Mouse (Mus musculus) adrenal gland, postnatal 4 days (tissue): Measurements from ENCODE around the gene Sgk1. TPM values are rescaled to one million over a fixed set of nuclear protein-coding genes. Genes with fewer than 3 reads are reported as not detected.

Experiments used
- DNase-seq, 2 experiments: peaks; one replicate each; pipeline ENCODE4 v3.0.0; 2021 to 2022; ENCODE audit warnings: low spot score in 2 of 2, mixed read lengths in 2 of 2
- long read RNA-seq, 2 experiments: library from polyadenylated mRNA; stranded (forward); transcript quantifications; one replicate each; pipeline ENCODE4 v2.0.0; 2021
- total RNA-seq, 2 experiments: library from RNA; stranded (reverse); gene quantifications; 2 replicates each; pipeline ENCODE4 v1.2.3; 2021

Sgk1 gene
- 100 to 1,000 TPM; 116 to 120 TPM for total RNA-seq
- long read RNA-seq, experiment 1, transcript Sgk1-213 (12 exons, 2,602 nt) = minor isoform, 7 of 41 reads
- long read RNA-seq, experiment 1, transcript Sgk1-201 (12 exons, 2,456 nt) = minor isoform, 10 of 41 reads
- long read RNA-seq, experiment 1, transcript Sgk1-202 (12 exons, 2,576 nt) = major isoform, 14 of 41 reads
- long read RNA-seq, experiment 1, partial matches to known transcripts = 1 of 41 reads
- long read RNA-seq, experiment 1, other reads (novel, unspliced or antisense) = 6 of 41 reads
- long read RNA-seq, experiment 2, transcript Sgk1-201 (12 exons, 2,456 nt) = minor isoform, 32 of 117 reads
- long read RNA-seq, experiment 2, transcript Sgk1-203 (12 exons, 2,476 nt) = minor isoform, 6 of 117 reads
- long read RNA-seq, experiment 2, transcript Sgk1-202 (12 exons, 2,576 nt) = minor isoform, 10 of 117 reads
- long read RNA-seq, experiment 2, transcript Sgk1-213 (12 exons, 2,602 nt) = major isoform, 39 of 117 reads
- long read RNA-seq, experiment 2, partial matches to known transcripts = 9 of 117 reads
- long read RNA-seq, experiment 2, other reads (novel, unspliced or antisense) = 19 of 117 reads

DNA sequence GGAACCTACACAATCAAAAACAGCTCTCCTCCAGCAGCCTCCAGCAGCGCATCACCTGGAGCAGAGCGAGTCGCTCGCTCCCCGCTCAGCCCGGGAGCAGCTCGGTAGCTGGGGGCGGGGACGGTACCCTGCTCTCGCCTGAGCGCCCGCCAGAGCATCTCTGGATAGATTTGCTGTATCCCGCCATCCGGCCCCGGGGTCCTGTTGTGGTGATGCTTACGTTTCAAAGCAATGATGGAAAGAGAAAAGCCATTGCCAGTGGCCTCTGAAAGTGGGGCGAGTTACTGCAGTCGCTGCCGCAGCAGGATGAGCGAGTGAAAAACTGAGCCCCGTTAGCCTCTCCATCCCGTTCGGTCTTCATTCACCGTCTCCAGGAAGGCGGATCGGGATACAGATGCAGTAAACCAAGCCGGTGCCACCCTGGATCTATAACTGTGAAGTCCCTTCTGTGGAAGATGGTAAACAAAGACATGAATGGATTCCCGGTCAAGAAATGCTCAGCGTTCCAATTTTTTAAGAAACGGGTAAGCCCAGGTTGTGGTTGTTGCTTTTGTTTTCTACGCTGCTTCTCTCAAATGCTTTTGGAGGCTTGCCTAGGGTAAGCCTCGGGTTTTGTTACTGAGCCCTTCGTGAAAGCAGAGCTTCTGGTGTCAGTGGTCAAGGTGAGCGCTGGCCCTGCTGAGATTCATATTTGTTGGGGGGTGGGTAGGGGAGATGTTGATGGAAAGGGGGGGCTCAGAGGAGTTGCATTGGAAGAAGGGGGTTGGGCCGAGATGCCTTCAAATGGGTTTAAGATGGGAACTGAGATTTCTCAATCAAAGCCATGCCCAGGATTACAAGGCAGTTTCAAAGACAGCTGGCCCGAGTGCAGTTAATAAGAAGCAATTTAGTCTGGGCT, at the start of gene Sgk1:
Gene Sgk1 (plus strand): TSS at position 1 of the 898 bp plus-strand sequence.
- DNase-seq = no peak

DNA sequence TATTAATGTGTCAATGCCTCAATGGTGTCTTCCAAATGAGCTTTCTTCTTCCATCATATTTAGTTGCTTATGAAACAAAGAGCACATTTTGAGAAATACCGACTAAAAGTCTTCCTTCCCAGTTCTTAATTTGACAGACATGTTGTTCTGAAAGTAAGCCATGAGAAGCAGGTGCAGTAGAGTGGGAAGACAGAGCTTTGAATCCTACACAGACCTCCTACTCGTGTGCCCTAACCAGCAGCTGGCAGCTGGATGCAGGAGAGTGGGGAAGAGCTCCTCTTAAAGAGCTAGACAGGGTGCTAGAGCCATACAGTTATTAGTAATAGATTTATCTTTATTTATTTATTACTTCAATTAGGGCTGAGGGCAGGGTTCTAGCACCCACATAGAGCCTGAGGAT, 49.7 kb upstream of the Sgk1 start:
- no peak for DNase-seq

GRCm38 (mm10) chr10:21833757-21834156, 48.2 kb upstream of the Sgk1 start:
- no peak for DNase-seq

DNA sequence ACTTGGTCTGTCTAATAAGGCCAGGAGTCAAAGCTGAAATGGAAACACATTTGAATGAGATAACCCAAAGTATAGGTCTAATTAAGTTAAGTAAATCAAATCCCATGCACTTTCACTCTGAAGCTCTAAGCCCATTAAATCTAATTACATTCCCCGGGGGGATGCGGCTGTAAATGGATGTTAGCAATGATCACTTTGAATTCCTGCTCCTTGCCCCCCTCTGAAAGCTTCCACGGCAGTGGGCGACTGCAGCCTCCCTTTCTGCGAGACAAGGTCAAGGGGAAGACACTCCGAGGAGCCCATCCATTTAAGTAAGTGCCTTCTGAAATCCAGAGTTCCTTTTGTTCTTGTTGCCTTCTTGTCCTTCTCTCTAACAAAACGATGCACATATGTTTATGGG, 46.9 kb upstream of the Sgk1 start:
- DNase-seq = no peak

- no peak for DNase-seq
These were observed 42.5 kb upstream of the Sgk1 start for GRCm38 (mm10) chr10:21839248-21840155.

DNA sequence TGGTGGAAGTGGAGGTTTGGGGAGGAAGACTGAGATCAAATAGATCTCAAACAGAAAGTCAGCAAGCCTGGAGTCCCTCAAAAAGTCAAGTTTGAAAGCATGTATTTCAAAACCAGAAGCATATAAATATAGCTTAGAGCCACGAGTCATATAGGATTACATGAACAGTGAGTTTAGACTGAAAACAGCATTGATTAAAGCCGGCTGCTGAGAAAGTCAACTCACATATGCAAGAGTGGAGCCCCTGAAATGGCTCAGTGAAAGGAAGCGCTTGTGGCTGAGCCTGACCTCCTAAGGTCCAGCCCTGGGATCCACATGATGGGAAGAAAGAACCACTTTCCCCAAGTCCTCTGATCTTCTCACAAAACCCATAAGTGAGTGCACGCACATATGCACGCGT, 38.7 kb upstream of the Sgk1 start:
- no peak for DNase-seq

GRCm38 (mm10) chr10:21843861-21844260, 38.1 kb upstream of the Sgk1 start:
- no peak for DNase-seq

- no peak for DNase-seq
These were observed 37.6 kb upstream of the Sgk1 start for GRCm38 (mm10) chr10:21844391-21844790.

- no peak for DNase-seq
These were observed 36.2 kb upstream of the Sgk1 start for GRCm38 (mm10) chr10:21845601-21846282.

DNA sequence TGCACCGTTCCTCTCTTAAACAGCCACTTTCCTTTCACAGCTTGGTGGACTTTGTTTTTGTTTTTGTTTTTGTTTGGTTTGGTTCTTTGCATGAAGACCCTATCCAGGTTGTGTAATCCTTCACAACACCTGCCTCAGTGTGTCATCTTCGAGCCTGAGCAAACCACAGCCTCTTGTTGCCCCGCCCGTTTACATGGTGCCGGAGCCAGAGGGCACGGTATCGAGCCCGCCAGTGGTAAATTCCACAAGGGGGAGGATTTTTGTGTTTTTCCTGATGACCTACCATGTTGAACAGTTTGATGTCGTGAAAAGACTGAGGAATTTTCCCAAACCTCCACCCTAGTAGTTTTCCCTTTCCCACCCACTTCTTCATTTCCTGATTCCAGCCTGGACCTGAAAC, 35.6 kb upstream of the Sgk1 start:
- no peak for DNase-seq

DNA sequence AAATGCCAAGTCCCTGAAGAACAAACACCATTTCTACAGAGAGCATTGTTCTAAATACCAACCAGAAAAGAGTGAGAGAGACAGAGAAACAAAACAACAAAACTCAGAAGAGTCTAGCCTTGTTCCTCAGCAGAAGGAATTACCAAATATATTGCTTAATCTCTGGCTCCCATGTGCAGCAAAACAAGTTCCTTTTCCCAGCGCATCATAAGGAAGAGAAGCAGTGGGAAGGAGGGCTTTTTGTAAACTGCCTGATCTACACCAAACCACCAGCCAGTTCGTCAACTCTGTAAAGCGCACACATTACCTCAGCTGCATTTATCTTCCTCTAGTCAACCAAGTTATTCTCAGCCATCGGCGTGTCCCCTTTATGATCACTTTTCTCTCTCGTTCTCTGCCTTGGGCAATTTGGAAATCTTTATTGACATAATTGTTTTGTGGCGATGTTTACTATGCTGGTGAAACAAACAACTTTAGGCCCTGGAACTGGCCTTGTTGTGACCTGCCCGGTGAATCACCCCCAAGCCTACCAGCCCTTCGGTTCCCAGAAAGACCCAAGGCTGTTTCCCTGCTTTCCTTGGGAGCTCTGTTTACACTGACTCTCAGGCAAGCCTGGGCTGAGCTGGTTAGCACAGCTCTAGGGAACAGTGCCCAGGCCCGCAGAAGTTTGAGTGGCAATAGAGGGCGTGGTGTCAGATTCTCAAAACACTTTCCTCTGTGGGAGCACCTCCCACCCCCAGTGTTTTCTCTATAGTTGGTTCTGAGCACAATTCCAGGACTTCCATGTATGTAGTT, 34.8 kb upstream of the Sgk1 start:
- no peak for DNase-seq

GRCm38 (mm10) chr10:21847931-21848670, 33.9 kb upstream of the Sgk1 start:
- no peak for DNase-seq

DNA sequence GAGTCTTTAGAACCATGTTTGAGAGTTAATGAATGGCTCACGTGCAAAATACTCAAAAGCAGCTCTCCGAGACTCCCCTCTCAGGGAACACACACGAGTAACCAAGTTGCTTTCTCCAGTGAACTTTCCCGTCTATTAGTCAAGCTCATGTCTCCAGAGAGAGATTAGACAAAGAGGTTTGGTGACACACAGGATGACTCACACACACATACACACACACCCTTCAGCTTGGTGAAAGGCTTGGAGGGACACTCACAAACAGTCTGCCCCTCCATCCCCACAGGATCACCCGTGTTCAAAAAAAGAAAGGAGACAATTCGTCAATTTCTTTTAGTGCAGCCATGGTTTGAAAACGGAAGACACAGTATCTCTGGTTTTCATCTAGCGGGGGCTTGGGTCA, 32.7 kb upstream of the Sgk1 start:
- DNase-seq = no peak

DNA sequence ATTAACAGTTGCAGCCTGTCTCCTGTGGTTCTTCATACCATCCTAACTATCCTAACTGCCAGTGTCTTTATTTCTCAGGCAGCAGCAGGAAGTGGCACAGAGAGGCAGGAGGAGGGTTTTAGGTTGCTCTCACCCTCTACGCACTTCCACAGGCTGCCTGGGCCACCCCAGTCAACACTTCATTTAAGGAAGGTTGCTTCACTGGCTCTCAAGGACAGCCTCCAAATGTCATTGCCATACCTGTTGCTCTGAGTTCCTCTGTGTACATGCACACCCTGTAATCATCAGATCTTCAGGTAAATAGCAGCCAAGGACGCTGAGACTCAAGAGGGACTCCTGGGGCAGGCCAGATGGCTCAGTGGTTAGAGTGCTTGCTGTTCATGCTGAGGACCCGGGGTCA, 31.7 kb upstream of the Sgk1 start:
- no peak for DNase-seq

- DNase-seq = no peak
These were observed 28.9 kb upstream of the Sgk1 start for GRCm38 (mm10) chr10:21853122-21853521.

- DNase-seq = no peak
These were observed 28.2 kb upstream of the Sgk1 start for GRCm38 (mm10) chr10:21853566-21854328.

GRCm38 (mm10) chr10:21855338-21855737, 26.6 kb upstream of the Sgk1 start:
- DNase-seq = no peak

DNA sequence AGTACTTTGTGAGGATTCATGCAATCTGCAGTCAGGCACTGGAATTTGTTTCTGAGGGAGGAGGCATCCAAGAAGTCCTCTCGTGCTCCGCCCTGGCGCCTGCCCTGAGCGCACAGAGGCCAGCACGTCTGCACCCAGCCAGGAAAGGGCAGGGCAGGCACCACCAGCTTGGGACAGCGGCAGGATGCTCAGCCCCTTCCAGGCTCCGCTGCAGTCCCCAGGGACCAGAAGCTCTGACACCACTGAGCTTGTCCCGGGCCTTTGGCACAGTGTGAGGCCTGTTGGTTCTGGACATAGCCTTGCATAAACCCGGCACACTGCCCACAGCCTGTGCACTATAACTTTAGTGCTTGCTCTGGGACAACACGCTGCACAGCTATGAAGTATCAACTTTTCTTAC, 24.3 kb upstream of the Sgk1 start:
- DNase-seq = no peak
